Mouse (Mus musculus) hindbrain, embryonic 14.5 days (tissue): Measurements from ENCODE around the gene Ruvbl2. TPM values are rescaled to one million over a fixed set of nuclear protein-coding genes. Genes with fewer than 3 reads are reported as not detected.

Source experiments
- ATAC-seq: fragments of 200-750 bp; cut with Nextera tagmentation; 2 replicates; pipeline ENCODE4 v1.8.0; 2017; ENCODE audit warnings: moderate number of reproducible peaks, mild to moderate bottlenecking, moderate TSS enrichment, moderate library complexity; ENCODE audit not compliant: low FRiP score
- DNase-seq: peaks from one replicate; pipeline ENCODE4 v3.0.0-alpha.2; 2015; ENCODE audit warnings: low spot score
- H3K27ac ChIP-seq: fragments of 300-500 bp; sonication (generic); 2 replicates; pipeline ENCODE4 v1.5.1; 2014; ENCODE audit warnings: mild to moderate bottlenecking, moderate library complexity
- H3K27me3 ChIP-seq: fragments of 300-500 bp; sonication (generic); 2 replicates; pipeline ENCODE4 v1.6.1; 2014; ENCODE audit warnings: mild to moderate bottlenecking, low read length, mixed read lengths; ENCODE audit not compliant: control insufficient read depth, insufficient read depth
- H3K36me3 ChIP-seq: fragments of 300-500 bp; sonication (generic); replicated peaks from 2 replicates; pipeline ENCODE4 v1.6.1; 2014; ENCODE audit not compliant: control insufficient read depth, insufficient read depth
- H3K4me1 ChIP-seq: fragments of 300-500 bp; sonication (generic); replicated peaks from 2 replicates; pipeline ENCODE4 v1.6.1; 2014; ENCODE audit warnings: antibody characterized with exemption, low read length, mixed read lengths; ENCODE audit not compliant: control insufficient read depth, insufficient read depth
- H3K4me2 ChIP-seq: fragments of 300-500 bp; sonication (generic); replicated peaks from 2 replicates; pipeline ENCODE4 v1.6.1; 2014; ENCODE audit warnings: mild to moderate bottlenecking, moderate library complexity
- H3K4me3 ChIP-seq: fragments of 300-500 bp; sonication (generic); replicated peaks from 2 replicates; pipeline ENCODE4 v1.5.1; 2014; ENCODE audit warnings: mild to moderate bottlenecking, low read length
- H3K9ac ChIP-seq: fragments of 300-500 bp; sonication (generic); 2 replicates; pipeline ENCODE4 v1.6.1; 2014
- H3K9me3 ChIP-seq: fragments of 300-500 bp; sonication (generic); 2 replicates; pipeline ENCODE4 v1.6.1; 2016; ENCODE audit warnings: low read length; ENCODE audit not compliant: control insufficient read depth
- WGBS: fragments of 180-500 bp; shearing (Covaris S2); extraction: QIAGEN DNeasy Blood & Tissue Kit; methylation state at CpG from one replicate; pipeline ENCODE4 v1.1.7; 2014; 5-methylcytosine and 5-hydroxymethylcytosine counted together
- polyA plus RNA-seq: library from polyadenylated mRNA; unstranded; fragments of >200 nt; fragmentation: Nextera tagmentation; extraction: Ambion mirVana; gene quantifications from 2 replicates; pipeline ENCODE4 v1.2.1, GENCODE M21; 2014

Gene Ruvbl2
- polyA plus RNA-seq, 1 experiment from 2014 or later, result 83.9 TPM

DNA sequence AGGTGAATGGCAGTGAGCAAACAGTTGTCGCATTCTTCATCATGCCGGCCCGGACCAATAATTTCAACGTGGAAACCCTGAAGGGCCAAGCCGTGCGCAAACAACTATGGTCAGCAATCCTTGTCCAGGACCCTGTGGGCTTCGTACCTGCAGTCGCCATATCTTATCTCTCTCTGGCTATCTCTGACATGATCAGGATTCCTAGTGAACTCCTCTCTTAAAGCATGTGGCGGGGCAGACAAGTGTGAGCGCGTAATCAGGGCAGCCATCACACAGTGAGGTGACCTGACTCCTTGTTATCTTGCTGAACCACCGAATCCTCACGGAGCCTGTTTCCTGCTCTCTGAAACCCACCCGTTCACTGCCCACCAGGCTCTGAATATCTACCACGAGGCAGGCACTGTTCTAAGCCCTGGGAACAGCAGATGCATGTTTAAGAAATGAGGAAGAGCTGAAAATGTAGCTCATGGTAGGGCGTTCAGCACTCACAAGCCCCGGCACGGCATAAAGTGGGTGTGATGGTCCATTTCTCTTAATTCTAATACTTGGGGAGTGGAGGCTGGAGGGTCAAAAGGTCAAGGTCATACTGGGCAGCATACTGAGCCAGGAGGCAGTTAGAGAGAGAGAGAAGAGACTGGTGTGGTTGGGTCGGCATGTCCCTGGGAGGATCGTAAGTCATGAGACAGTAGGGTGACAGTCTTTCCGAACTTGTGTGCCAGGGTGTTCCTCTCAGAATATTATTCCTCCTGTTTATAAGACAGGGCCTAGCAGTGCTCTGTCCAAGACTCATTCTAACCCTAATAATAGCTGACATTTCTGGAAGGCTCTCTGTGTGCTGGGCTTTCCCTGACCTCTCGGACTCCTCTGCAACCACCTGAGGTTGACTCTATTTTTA is 5.9 kb upstream of the Ruvbl2 start:
- 90% methylated on average over 22 of the region's 22 CpGs for WGBS
- Histone ChIP-seq H3K9ac (no peak overlapping the region), H3K36me3 (peaks cover 59% of the 10 kb centered on the region), H3K4me3 (no peak overlapping the region), H3K27me3 (no peaks in the 10 kb centered on the region), H3K4me2 (no peak overlapping the region), H3K4me1 (no peaks in the 10 kb centered on the region), H3K9me3 (no peaks in the 10 kb centered on the region), H3K27ac (no peak overlapping the region)
- DNase-seq (no peak), ATAC-seq (no peak)

DNA sequence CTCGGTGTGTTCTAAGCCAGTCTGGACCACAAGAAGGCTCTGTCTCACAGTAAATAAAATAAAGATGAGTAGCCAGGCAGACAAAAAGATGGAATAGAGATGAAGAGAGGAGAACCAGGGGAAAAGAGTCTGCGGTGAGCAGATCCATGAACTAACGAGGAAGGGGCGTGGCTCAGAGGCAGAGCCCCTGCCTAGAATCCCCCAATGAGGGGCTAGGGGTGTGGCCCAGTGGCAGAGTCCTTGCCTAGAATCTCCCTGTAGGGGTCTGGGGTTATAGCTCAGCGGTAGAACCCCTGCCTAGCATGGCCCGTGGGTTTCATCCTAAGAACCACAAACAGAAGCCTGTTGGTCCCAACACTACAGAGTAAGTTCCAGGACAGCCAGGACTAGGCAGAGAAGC is 850 bp downstream of the Ruvbl2 start:
- Histone ChIP-seq H3K4me2 (0 out of 2 replicates have a peak overlapping the region, but pooled peaks have one; percentile 10), H3K36me3 (peaks cover 22% of the 10 kb centered on the region), H3K9ac (no peak overlapping the region), H3K27ac (no peak overlapping the region), H3K27me3 (no peaks in the 10 kb centered on the region), H3K4me1 (peaks cover 33% of the 10 kb centered on the region), H3K9me3 (no peaks in the 10 kb centered on the region), H3K4me3 (no peak overlapping the region)
- DNase-seq (no peak), ATAC-seq (no peak)
- WGBS, result 38% methylated on average over 6 of the region's 6 CpGs

DNA sequence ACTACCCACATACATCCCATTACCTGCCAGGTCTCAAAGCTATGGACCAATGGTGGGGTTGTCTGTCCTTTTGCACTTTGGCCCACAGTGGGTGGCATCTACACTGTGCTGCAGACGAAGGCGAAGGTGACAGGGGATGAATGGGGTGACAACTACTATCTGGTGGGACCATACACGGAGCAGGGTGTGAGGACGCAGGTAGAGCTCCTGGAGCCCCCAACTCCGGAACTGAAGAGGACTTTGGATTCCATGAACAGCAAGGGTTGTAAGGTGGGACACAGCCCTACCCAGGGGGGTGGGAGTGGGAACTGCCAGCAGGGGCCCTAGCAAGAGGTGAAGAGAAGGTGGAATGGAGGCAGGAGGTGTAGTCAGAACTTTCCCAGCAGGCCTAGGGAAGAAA is 1.5 kb downstream of the Ruvbl2 start:
- 93% methylated on average over 5 of the region's 5 CpGs for WGBS
- Histone ChIP-seq H3K4me2 (0 out of 2 replicates have a peak overlapping the region, but pooled peaks have one; percentile 85), H3K27ac (no peak overlapping the region), H3K4me1 (peaks cover 33% of the 10 kb centered on the region), H3K9ac (no peak overlapping the region), H3K36me3 (peaks cover 22% of the 10 kb centered on the region), H3K27me3 (no peaks in the 10 kb centered on the region), H3K4me3 (no peak overlapping the region), H3K9me3 (no peaks in the 10 kb centered on the region)
- no peak for DNase-seq
- no peak for ATAC-seq

DNA sequence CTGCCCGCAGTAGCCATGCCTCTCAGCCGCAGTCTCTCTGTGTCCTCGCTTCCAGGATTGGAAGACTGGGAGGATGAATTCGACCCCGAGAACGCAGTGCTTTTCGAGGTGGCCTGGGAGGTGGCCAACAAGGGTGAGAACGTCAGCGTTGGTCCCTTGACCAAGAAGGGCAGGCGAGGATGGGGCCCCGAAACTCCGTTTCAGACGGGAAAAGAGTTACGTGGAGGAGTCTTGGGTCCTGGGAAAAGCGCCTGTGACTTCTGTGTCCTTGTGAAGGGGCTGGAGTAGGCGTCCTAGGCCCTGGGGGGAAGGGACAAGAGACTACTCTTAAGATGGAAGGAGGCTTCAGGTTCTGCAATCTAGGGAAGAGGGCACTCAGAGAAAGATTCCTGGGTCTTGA is 2.9 kb downstream of the Ruvbl2 start:
- Histone ChIP-seq H3K27me3 (no peaks in the 10 kb centered on the region), H3K4me3 (peak overlapping the region; percentile 75), H3K4me2 (peak overlapping the region; percentile 85), H3K27ac (peak overlapping the region; percentile 44), H3K9me3 (no peaks in the 10 kb centered on the region), H3K4me1 (peaks cover 33% of the 10 kb centered on the region), H3K9ac (peak overlapping the region; percentile 78), H3K36me3 (peaks cover 25% of the 10 kb centered on the region)
- 4% methylated on average over 16 of the region's 16 CpGs for WGBS
- DNase-seq (no peak), ATAC-seq (no peak; the same call in 1 of the 2 replicates)

DNA sequence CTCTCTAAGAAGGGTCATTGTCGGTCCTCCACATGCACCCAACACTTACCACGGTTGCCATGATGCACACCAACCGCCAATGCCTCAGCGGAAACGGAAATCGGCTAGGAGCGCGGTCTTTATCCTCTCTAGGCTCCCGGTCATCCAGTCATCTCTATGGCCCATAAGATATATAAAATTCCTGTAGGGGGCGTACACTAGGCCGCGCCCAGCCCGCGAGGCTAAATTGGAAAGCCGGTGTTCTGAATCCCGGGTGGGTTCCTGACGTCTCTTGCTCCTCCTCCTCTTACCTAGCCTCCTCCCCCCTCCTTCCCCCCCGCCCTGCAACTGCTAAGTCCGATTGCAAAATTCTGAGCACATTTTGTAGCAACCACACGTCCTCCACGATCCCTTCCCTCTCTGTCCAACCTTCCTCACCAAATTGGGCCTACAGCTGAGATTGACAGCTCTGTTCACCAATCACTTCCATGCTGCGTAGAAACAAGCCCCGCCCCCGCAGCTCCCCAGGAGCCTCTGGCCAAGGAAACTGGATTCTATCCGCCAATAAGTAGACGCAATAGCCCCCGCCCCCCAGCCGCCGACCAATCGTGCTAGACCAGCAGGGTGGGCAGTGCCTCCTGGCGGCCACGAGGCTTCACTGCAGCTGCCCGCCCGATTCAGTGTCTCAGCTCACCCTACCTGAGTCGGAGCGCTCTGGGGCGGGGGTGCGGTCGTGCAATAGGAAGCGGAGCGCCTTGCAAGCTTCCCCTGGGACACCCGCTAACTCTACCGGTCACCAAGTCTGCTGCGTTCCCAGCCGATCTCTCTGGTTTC is 3.5 kb downstream of the Ruvbl2 start, which contains the start of gene Gys1:
Gys1 (plus strand) TSS at position 642 of the 813 bp plus-strand sequence.
- H3K4me2 ChIP-seq, result peak within 1 kb of the TSS; percentile 93
- peak within 1 kb of the TSS; percentile 75 for H3K4me3 ChIP-seq
- no peaks in the 10 kb centered on the region for H3K9me3 ChIP-seq
- H3K36me3 ChIP-seq, result peaks cover 27% of the 10 kb centered on the region
- no peaks in the 10 kb centered on the region for H3K27me3 ChIP-seq
- WGBS, result under 1% methylated on average over 45 of the region's 45 CpGs
- peak within 1 kb of the TSS; percentile 78 for H3K9ac ChIP-seq
- peak within 1 kb of the TSS; percentile 85 for H3K27ac ChIP-seq
- ATAC-seq, result peak; percentile 97
- DNase-seq, result peak; percentile 100
- peaks cover 33% of the 10 kb centered on the region for H3K4me1 ChIP-seq

DNA sequence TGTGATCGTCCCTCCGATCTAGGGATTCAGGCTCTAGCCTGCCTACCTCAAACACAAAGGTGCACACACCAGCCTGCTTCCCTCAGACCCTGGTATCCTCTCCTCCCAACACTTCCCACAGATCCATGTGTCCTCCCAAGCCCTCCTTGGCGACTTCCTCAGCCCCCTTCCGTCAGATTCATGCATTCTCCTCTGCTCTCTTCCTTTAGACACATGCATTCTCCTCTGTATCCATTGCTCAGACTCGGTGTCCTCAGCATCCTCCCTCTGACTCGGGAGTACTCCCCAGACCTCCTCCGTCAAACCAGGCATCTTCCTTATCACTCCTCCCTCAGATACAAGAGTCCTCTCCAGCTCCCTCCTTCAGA is 4.1 kb downstream of the Ruvbl2 start:
- Histone ChIP-seq H3K27me3 (no peaks in the 10 kb centered on the region), H3K9me3 (no peaks in the 10 kb centered on the region), H3K36me3 (peaks cover 33% of the 10 kb centered on the region), H3K27ac (peak overlapping the region; percentile 85), H3K4me1 (peaks cover 33% of the 10 kb centered on the region), H3K4me2 (peak overlapping the region; percentile 93), H3K9ac (peak overlapping the region; percentile 77), H3K4me3 (peak overlapping the region; percentile 75)
- ATAC-seq, result no peak
- 1% methylated on average over 7 of the region's 7 CpGs for WGBS
- DNase-seq, result no peak

DNA sequence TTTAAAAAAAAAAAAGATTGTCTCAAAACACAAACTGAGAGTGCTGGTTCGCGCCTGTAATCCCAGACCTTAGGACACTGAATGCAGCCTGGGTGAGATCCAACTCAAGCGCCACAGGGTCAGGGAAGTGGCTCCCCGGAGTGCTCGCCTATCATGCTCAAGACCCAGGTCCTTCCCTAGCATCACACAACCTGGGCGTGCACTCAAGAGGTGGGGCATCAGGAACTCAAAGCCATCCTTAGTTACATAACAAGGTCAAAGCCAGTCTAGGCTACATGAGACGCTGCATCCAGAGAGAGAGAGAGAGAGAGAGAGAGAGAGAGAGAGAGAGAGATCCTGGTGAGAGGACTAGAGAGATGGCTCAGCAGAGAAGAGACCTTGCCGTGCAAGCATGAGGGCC is 11.3 kb downstream of the Ruvbl2 start:
- 94% methylated on average over 8 of the region's 8 CpGs for WGBS
- no peaks in the 10 kb centered on the region for H3K9me3 ChIP-seq
- H3K4me2 ChIP-seq, result no peak overlapping the region
- peaks cover 97% of the 10 kb centered on the region for H3K36me3 ChIP-seq
- H3K27ac ChIP-seq, result no peak overlapping the region
- H3K4me1 ChIP-seq, result no peaks in the 10 kb centered on the region
- H3K27me3 ChIP-seq, result 0 out of 2 replicates have a peak, but pooled peaks cover 2% of the 10 kb centered on the region
- H3K9ac ChIP-seq, result no peak overlapping the region
- ATAC-seq, result no peak
- H3K4me3 ChIP-seq, result no peak overlapping the region
- no peak for DNase-seq

DNA sequence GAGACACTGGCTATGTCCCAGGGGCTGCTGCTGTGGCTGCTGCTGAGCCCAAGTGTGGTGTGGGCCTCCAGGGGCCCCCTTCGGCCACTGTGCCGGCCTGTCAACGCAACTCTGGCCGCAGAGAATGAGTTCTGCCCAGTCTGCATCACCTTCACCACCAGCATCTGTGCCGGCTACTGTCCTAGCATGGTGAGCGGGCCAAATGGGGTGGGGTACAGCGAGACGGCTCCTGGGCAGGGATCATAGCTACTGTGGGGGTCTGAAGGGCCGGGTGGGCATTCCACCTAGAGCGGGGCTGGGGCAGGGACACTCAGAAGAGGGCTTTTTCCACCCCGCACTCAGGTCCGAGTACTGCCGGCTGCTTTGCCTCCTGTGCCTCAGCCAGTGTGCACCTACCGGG is 16.7 kb downstream of the Ruvbl2 start:
- no peaks in the 10 kb centered on the region for H3K4me1 ChIP-seq
- H3K9ac ChIP-seq, result no peak overlapping the region
- H3K27ac ChIP-seq, result no peak overlapping the region
- DNase-seq, result no peak
- no peak overlapping the region for H3K4me3 ChIP-seq
- no peaks in the 10 kb centered on the region for H3K9me3 ChIP-seq
- peaks cover 55% of the 10 kb centered on the region for H3K27me3 ChIP-seq
- no peak for ATAC-seq
- 91% methylated on average over 14 of the region's 14 CpGs for WGBS
- H3K36me3 ChIP-seq, result peaks cover 61% of the 10 kb centered on the region
- H3K4me2 ChIP-seq, result no peak overlapping the region

DNA sequence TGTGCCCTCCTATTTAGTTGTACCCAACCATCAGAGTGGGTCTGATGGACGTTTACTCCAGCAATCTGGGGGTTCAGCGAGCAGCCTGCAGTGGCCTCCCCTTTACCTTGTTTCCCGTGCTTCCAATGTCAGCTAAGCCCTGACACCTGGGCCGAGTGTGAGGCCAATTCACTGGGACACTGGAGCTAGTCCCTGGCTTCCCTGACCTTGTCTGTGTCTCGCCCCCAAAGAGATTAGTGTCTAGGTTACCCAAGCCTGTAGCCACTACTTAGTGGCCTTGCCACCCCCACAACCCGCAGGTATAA is 17.3 kb downstream of the Ruvbl2 start, which contains the start of gene Lhb:
Lhb (plus strand) TSS at position 206 of the 305 bp plus-strand sequence.
- no peaks in the 10 kb centered on the region for H3K9me3 ChIP-seq
- no peak within 1 kb of the TSS for H3K9ac ChIP-seq
- H3K4me1 ChIP-seq, result no peaks in the 10 kb centered on the region
- H3K27me3 ChIP-seq, result peaks cover 61% of the 10 kb centered on the region
- H3K36me3 ChIP-seq, result peaks cover 55% of the 10 kb centered on the region
- no peak within 1 kb of the TSS for H3K27ac ChIP-seq
- 59% methylated on average over 6 of the region's 6 CpGs for WGBS
- no peak within 1 kb of the TSS for H3K4me2 ChIP-seq
- no peak within 1 kb of the TSS for H3K4me3 ChIP-seq
- DNase-seq (no peak), ATAC-seq (no peak)
